Mouse (Mus musculus) embryonic facial prominence, embryonic 12.5 days (tissue): Measurements from ENCODE around the gene Gfer. TPM values are rescaled to one million over a fixed set of nuclear protein-coding genes. Genes with fewer than 3 reads are reported as not detected.
"Not testable (repeated sequence)": the region's sequence is repeated elsewhere in the genome, so short reads cannot be mapped to it uniquely, and the experiment has no call there.

Experiments
- ATAC-seq: fragments of 200-750 bp; cut with Nextera tagmentation; 2 replicates; pipeline ENCODE4 v1.8.0; 2017; ENCODE audit not compliant: insufficient number of reproducible peaks, insufficient read depth, low FRiP score, low TSS enrichment
- H3K27ac ChIP-seq: fragments of 300-500 bp; sonication (generic); 2 replicates; pipeline ENCODE4 v1.5.1; 2016; ENCODE audit warnings: mild to moderate bottlenecking
- H3K27me3 ChIP-seq: fragments of 300-500 bp; sonication (generic); 2 replicates; pipeline ENCODE4 v1.6.1; 2016; ENCODE audit warnings: mild to moderate bottlenecking, moderate library complexity
- H3K36me3 ChIP-seq: fragments of 300-500 bp; sonication (generic); 2 replicates; pipeline ENCODE4 v1.6.1; 2016; ENCODE audit warnings: mild to moderate bottlenecking
- H3K4me1 ChIP-seq: fragments of 300-500 bp; sonication (generic); 2 replicates; pipeline ENCODE4 v1.6.1; 2016
- H3K4me2 ChIP-seq: fragments of 300-500 bp; sonication (generic); replicated peaks from 2 replicates; pipeline ENCODE4 v1.6.1; 2016; ENCODE audit warnings: mild to moderate bottlenecking, moderate library complexity
- H3K4me3 ChIP-seq: fragments of 300-500 bp; sonication (generic); 2 replicates; pipeline ENCODE4 v1.5.1; 2016; ENCODE audit warnings: mild to moderate bottlenecking
- H3K9ac ChIP-seq: fragments of 300-500 bp; sonication (generic); 2 replicates; pipeline ENCODE4 v1.6.1; 2016; ENCODE audit warnings: mild to moderate bottlenecking, moderate library complexity
- H3K9me3 ChIP-seq: fragments of 300-500 bp; sonication (generic); 2 replicates; pipeline ENCODE4 v1.6.1; 2016; ENCODE audit warnings: mild to moderate bottlenecking, moderate library complexity
- WGBS: fragments of 180-500 bp; shearing (Covaris S2); methylation state at CpG from one replicate; pipeline ENCODE4 v1.1.7; 2016; 5-methylcytosine and 5-hydroxymethylcytosine counted together
- polyA plus RNA-seq: library from polyadenylated mRNA; unstranded; fragments of >200 nt; fragmentation: Nextera tagmentation; extraction: Ambion mirVana; gene quantifications from 2 replicates; pipeline ENCODE4 v1.2.1, GENCODE M21; 2016

Gfer gene
- polyA plus RNA-seq, 1 experiment from 2014 or later: 48.0 TPM

DNA sequence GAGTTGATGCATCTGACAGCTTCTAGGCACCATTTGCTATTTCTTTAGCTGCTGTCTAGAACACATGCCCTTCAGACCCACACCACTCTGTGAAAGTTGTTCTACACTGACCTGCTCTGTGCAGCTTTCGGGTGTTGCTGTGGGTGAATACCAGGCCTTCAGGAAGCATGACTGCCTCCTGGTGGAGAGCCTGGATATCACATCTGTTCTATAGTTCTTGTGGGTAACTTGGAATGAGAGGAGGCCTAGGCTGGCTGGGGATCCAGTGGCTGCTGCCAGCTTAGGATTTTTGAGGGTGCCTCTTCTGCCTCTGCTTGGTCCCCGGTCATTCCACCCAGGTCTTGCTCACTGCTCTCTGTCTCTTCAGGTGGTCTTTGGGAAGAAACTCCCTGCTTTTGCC lies 19.8 kb downstream of the Gfer start:
- H3K4me3 ChIP-seq: no peak overlapping the region
- no peak overlapping the region for H3K4me2 ChIP-seq
- peaks cover 50% of the 10 kb centered on the region for H3K36me3 ChIP-seq
- WGBS: 56% methylated on average over 2 of the region's 2 CpGs
- no peak overlapping the region for H3K9ac ChIP-seq
- peaks cover 18% of the 10 kb centered on the region for H3K4me1 ChIP-seq
- H3K27me3 ChIP-seq: no peaks in the 10 kb centered on the region
- H3K9me3 ChIP-seq: no peaks in the 10 kb centered on the region
- H3K27ac ChIP-seq: no peak overlapping the region
- ATAC-seq: no peak

DNA sequence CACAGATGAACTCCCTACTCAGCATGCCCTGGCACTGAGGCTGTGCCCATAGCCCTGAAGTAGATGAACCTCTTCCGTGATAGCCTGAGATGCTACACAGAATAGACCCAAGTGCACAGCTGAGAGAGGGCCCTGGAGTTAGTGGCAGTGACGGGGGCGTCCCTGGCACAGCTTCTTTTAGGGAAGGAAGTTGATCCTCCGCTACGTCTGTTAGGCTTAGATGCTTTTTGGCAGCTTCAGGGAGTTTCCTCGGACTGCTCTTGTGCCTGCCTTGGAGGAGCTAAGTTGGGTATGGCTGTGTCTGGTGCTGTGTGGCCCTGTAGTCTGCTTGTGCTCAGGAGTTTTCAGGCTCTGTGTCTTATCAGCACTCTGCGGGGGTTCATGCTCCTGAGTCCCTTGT lies 21.7 kb downstream of the Gfer start:
- Histone ChIP-seq H3K4me2 (no peak overlapping the region), H3K27ac (no peak overlapping the region), H3K36me3 (peaks cover 30% of the 10 kb centered on the region), H3K9ac (no peak overlapping the region; the same call in 1 of the 2 replicates), H3K4me1 (peaks cover 29% of the 10 kb centered on the region), H3K9me3 (no peaks in the 10 kb centered on the region), H3K27me3 (no peaks in the 10 kb centered on the region), H3K4me3 (peak overlapping the region; percentile 9; the same call in 1 of the 2 replicates)
- ATAC-seq: no peak
- WGBS: 90% methylated on average over 7 of the region's 7 CpGs

- Histone ChIP-seq H3K4me2 (peak overlapping the region; percentile 83), H3K4me3 (0 out of 2 replicates have a peak overlapping the region, but pooled peaks have one; percentile 9)
These were observed 23.8 kb downstream of the Gfer start for GRCm38 (mm10) chr17:24672141-24672540.

GRCm38 (mm10) chr17:24671346-24671745 lies 24.6 kb downstream of the Gfer start:
- no peak for ATAC-seq
- peak overlapping the region; percentile 83 for H3K4me2 ChIP-seq
- H3K36me3 ChIP-seq: peaks cover 1% of the 10 kb centered on the region; the same call in 1 of the 2 replicates
- peaks cover 33% of the 10 kb centered on the region for H3K4me1 ChIP-seq
- H3K9ac ChIP-seq: peak overlapping the region; percentile 97; the same call in 1 of the 2 replicates
- H3K27me3 ChIP-seq: no peaks in the 10 kb centered on the region
- H3K9me3 ChIP-seq: no peaks in the 10 kb centered on the region
- no peak overlapping the region for H3K4me3 ChIP-seq
- 64% methylated on average over 5 of the region's 5 CpGs for WGBS
- no peak overlapping the region for H3K27ac ChIP-seq

More at GRCm38 (mm10) chr17:24672141-24672540, 23.8 kb downstream of the Gfer start:
- no peak for ATAC-seq
- H3K27ac ChIP-seq: no peak overlapping the region
- H3K4me1 ChIP-seq: peaks cover 33% of the 10 kb centered on the region
- H3K9me3 ChIP-seq: no peaks in the 10 kb centered on the region
- 16% methylated on average over 5 of the region's 5 CpGs for WGBS
- H3K27me3 ChIP-seq: no peaks in the 10 kb centered on the region
- peaks cover 9% of the 10 kb centered on the region for H3K36me3 ChIP-seq
- peak overlapping the region; percentile 27; the same call in 1 of the 2 replicates for H3K9ac ChIP-seq

- ATAC-seq: no peak
- Histone ChIP-seq H3K4me1 (peaks cover 33% of the 10 kb centered on the region), H3K9me3 (no peaks in the 10 kb centered on the region)
These were observed 25.6 kb downstream of the Gfer start for GRCm38 (mm10) chr17:24670246-24670844.

GRCm38 (mm10) chr17:24669545-24670245 lies 26.3 kb downstream of the Gfer start, which contains the start of gene Zfp598:
Gene Zfp598, plus strand, starts transcription at chr17:24669687.
- H3K27ac ChIP-seq: peak within 1 kb of the TSS; percentile 82
- H3K9me3 ChIP-seq: no peaks in the 10 kb centered on the region
- H3K4me1 ChIP-seq: peaks cover 33% of the 10 kb centered on the region
- H3K4me3 ChIP-seq: peak within 1 kb of the TSS; percentile 98
- under 1% methylated on average over 78 of the region's 80 CpGs for whole genome bisulfite sequencing
- H3K36me3 ChIP-seq: no peaks in the 10 kb centered on the region
- no peaks in the 10 kb centered on the region for H3K27me3 ChIP-seq
- peak within 1 kb of the TSS; percentile 97 for H3K9ac ChIP-seq
- ATAC-seq: peak; percentile 97
- H3K4me2 ChIP-seq: peak within 1 kb of the TSS; percentile 83

More at GRCm38 (mm10) chr17:24670246-24670844, 25.6 kb downstream of the Gfer start:
- peak overlapping the region; percentile 97 for H3K9ac ChIP-seq
- peak overlapping the region; percentile 98 for H3K4me3 ChIP-seq
- H3K4me2 ChIP-seq: peak overlapping the region; percentile 83
- H3K36me3 ChIP-seq: no peaks in the 10 kb centered on the region
- peak overlapping the region; percentile 82 for H3K27ac ChIP-seq
- no peaks in the 10 kb centered on the region for H3K27me3 ChIP-seq
- WGBS: 9% methylated on average over 8 of the region's 8 CpGs

DNA sequence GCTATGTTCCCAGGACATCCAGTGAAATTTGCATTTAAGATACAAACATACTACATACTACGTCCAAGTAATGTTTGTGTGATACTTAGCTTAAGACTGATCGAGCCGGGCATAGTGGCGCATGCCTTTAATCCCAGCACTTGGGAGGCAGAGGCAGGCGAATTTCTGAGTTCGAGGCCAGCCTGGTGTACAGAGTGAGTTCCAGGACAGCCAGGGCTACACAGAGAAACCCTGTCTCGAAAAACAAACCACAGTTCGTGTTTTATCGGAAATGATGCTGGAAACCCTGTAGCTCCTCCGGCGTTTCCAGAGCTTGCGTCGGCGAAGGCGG lies 26.8 kb downstream of the Gfer start:
- H3K36me3 ChIP-seq, H3K9me3 ChIP-seq, H3K27me3 ChIP-seq: not testable (repeated sequence)
- ATAC-seq: 0 out of 2 replicates have a peak, but pooled peaks have one; percentile 18
- 10% methylated on average over 15 of the region's 15 CpGs for WGBS
- H3K27ac ChIP-seq: peak overlapping the region; percentile 82
- peaks cover 33% of the 10 kb centered on the region for H3K4me1 ChIP-seq
- peak overlapping the region; percentile 83 for H3K4me2 ChIP-seq
- H3K9ac ChIP-seq: peak overlapping the region; percentile 97
- peak overlapping the region; percentile 98 for H3K4me3 ChIP-seq

DNA sequence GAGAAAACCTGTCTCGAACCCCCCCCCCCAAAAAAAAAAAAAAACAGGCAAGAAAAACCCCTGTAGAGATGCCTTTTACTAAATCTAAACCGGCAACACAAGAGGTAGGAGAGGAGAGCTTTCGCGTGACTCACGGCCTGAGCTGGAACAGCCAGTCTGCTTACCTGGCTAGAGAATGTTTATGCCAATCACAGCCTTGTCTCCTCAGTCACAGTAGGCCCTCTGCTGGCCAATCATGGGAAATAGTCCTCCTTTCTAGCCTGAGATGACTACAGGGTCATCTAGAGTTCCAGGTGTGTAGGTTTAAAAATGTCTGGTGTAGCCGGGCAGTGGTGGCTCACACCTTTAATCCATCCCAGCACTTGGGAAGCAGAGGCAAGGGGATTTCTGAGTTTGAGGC lies 28.5 kb downstream of the Gfer start:
- Histone ChIP-seq H3K36me3 (no peaks in the 10 kb centered on the region), H3K4me3 (no peak overlapping the region), H3K27ac (no peak overlapping the region), H3K4me1 (peaks cover 27% of the 10 kb centered on the region), H3K9me3 (no peaks in the 10 kb centered on the region), H3K9ac (no peak overlapping the region), H3K27me3 (no peaks in the 10 kb centered on the region), H3K4me2 (no peak overlapping the region)
- no peak for ATAC-seq
- 32% methylated on average over 6 of the region's 6 CpGs for WGBS

- H3K27me3 ChIP-seq: not testable (repeated sequence)
These were observed 28.9 kb downstream of the Gfer start for GRCm38 (mm10) chr17:24667011-24667410.

DNA sequence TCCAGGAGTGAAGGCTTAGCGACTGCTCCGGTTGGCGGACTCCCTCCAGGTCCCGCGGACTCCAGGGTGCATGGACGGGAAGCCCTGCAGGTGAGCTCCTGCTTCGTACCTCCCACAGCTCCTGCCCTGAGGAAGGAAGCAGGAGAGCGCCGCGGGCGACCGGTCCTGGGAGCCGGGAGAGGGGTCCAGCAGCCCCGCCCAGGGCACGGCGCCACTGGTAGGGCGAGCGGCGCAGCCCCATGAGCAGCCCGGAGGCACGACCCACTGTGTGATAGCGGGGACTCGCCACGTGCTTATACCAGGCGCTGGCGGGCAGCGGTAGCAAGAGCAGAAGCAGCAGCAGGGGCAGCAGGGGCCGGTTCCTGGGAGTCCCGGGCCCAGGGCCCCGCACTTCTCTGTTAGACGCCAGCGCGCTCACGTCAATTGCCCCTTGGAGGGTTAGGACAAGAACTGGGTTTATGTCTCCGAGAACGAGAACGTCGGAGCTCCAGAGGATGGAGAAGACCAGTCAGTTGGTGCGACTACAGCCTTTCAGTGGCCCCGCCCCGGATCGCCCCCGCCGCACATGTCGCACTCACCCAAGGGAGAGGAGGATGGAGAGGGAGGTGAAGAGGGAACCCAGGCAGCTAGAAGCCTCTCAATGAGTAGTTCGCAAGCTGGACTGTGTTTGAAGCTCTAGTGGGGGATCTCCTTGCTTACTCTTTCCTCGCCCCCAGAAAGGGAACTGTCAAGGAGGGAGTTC lies 37.8 kb downstream of the Gfer start, which contains the start of gene Npw:
Gene Npw (minus strand): TSS at position 441 of the 742 bp plus-strand sequence.
- Histone ChIP-seq H3K4me2 (peak within 1 kb of the TSS; percentile 85), H3K9ac (peak within 1 kb of the TSS; percentile 57), H3K36me3 (no peaks in the 10 kb centered on the region), H3K9me3 (no peaks in the 10 kb centered on the region), H3K27ac (no peak within 1 kb of the TSS), H3K4me1 (peaks cover 13% of the 10 kb centered on the region; the same call in 1 of the 2 replicates), H3K27me3 (peaks cover 45% of the 10 kb centered on the region), H3K4me3 (peak within 1 kb of the TSS; percentile 43)
- WGBS: 1% methylated on average over 47 of the region's 47 CpGs
- no peak; the same call in 1 of the 2 replicates for ATAC-seq

More at GRCm38 (mm10) chr17:24667011-24667410, 28.9 kb downstream of the Gfer start:
- not testable (repeated sequence) for H3K4me3 ChIP-seq, H3K36me3 ChIP-seq, H3K9ac ChIP-seq, ATAC-seq, H3K4me2 ChIP-seq, H3K27ac ChIP-seq, H3K9me3 ChIP-seq
- peaks cover 23% of the 10 kb centered on the region for H3K4me1 ChIP-seq
- 67% methylated on average over 7 of the region's 7 CpGs for WGBS

GRCm38 (mm10) chr17:24654969-24655368 lies 41.0 kb downstream of the Gfer start:
- WGBS: 75% methylated on average over 4 of the region's 4 CpGs
- peaks cover 35% of the 10 kb centered on the region for H3K27me3 ChIP-seq
- H3K9ac ChIP-seq: no peak overlapping the region

More at GRCm38 (mm10) chr17:24654969-24655368, 41.0 kb downstream of the Gfer start:
- no peak overlapping the region for H3K27ac ChIP-seq
- H3K36me3 ChIP-seq: no peaks in the 10 kb centered on the region
- H3K4me1 ChIP-seq: peaks cover 16% of the 10 kb centered on the region
- H3K9me3 ChIP-seq: no peaks in the 10 kb centered on the region
- no peak overlapping the region for H3K4me3 ChIP-seq
- H3K4me2 ChIP-seq: no peak overlapping the region
- no peak for ATAC-seq
